Mouse (Mus musculus) bone marrow macrophage, adult 2 months (primary cell): ENCODE results near the gene S100pbp. TPM values are rescaled to one million over a fixed set of nuclear protein-coding genes. Genes with fewer than 3 reads are reported as not detected.
A peak's percentile ranks its signal among the peaks of the same experiment; 100 is the strongest.

Experiments
- H3K27ac ChIP-seq: 2 replicates; pipeline ENCODE4 v1.5.1; 2012; ENCODE audit warnings: low read depth, low read length; ENCODE audit not compliant: insufficient read depth
- H3K4me1 ChIP-seq: 2 replicates; pipeline ENCODE4 v1.6.1; 2012; ENCODE audit warnings: low read length; ENCODE audit not compliant: control insufficient read depth, insufficient read depth
- H3K4me3 ChIP-seq: 2 replicates; pipeline ENCODE4 v1.5.1; 2012; ENCODE audit warnings: mild to moderate bottlenecking, low read length, moderate library complexity; ENCODE audit not compliant: insufficient read depth
- CTCF ChIP-seq: IDR thresholded peaks from 2 replicates; pipeline ENCODE4 v1.5.1; 2012; ENCODE audit warnings: low read depth, mild to moderate bottlenecking, low read length, moderate library complexity
- POLR2A ChIP-seq: IDR thresholded peaks from 2 replicates; pipeline ENCODE4 v1.6.1; 2012; ENCODE audit warnings: mild to moderate bottlenecking, low read depth, low read length, borderline replicate concordance
- polyA plus RNA-seq: library from polyadenylated mRNA; stranded (reverse); fragments of >200 nt; gene quantifications from 2 replicates; pipeline ENCODE4 v1.2.4, GENCODE M21; 2012; ENCODE audit not compliant: missing spikeins, insufficient read depth, insufficient read length

S100pbp gene
- polyA plus RNA-seq, 1 experiment, result 25.9 TPM

GRCm38 (mm10) chr4:129194280-129194679, 4.8 kb upstream of the S100pbp start:
- no peak for TF ChIP-seq CTCF
- TF ChIP-seq POLR2A, result no peak
- Histone ChIP-seq H3K4me1 (peaks cover 9% of the 10 kb centered on the region), H3K4me3 (no peak overlapping the region), H3K27ac (no peak overlapping the region)

- Histone ChIP-seq H3K27ac (no peak overlapping the region), H3K4me1 (peaks cover 14% of the 10 kb centered on the region), H3K4me3 (0 out of 2 replicates have a peak overlapping the region, but pooled peaks have one; percentile 94)
- TF ChIP-seq CTCF (no peak), POLR2A (no peak)
Observed at GRCm38 (mm10) chr4:129191691-129192090, 2.2 kb upstream of the S100pbp start.

GRCm38 (mm10) chr4:129190538-129190937, 1.0 kb upstream of the S100pbp start:
- H3K4me1 ChIP-seq, result peaks cover 14% of the 10 kb centered on the region
- TF ChIP-seq POLR2A, result no peak
- TF ChIP-seq CTCF, result no peak
- peak overlapping the region; percentile 94 for H3K4me3 ChIP-seq
- peak overlapping the region; percentile 73 for H3K27ac ChIP-seq

GRCm38 (mm10) chr4:129188803-129189541, 555 bp downstream of the S100pbp start:
- Histone ChIP-seq H3K4me3 (peak overlapping the region; percentile 81), H3K27ac (peak overlapping the region; percentile 47), H3K4me1 (peaks cover 19% of the 10 kb centered on the region)
- TF ChIP-seq POLR2A (no peak), CTCF (no peak)

- Histone ChIP-seq H3K27ac (no peak overlapping the region), H3K4me1 (peaks cover 21% of the 10 kb centered on the region), H3K4me3 (peak overlapping the region; percentile 81; the same call in 1 of the 2 replicates)
- TF ChIP-seq POLR2A (no peak), CTCF (no peak)
Observed at GRCm38 (mm10) chr4:129188041-129188659, 1.4 kb downstream of the S100pbp start.

GRCm38 (mm10) chr4:129179560-129179959, 10.0 kb downstream of the S100pbp start:
- no peak overlapping the region for H3K4me3 ChIP-seq
- H3K4me1 ChIP-seq, result peaks cover 6% of the 10 kb centered on the region
- H3K27ac ChIP-seq, result no peak overlapping the region
- no peak for TF ChIP-seq CTCF
- TF ChIP-seq POLR2A, result no peak

- H3K27ac ChIP-seq, result no peak overlapping the region
- no peak overlapping the region for H3K4me3 ChIP-seq
- TF ChIP-seq POLR2A, result no peak
- no peaks in the 10 kb centered on the region for H3K4me1 ChIP-seq
Observed at GRCm38 (mm10) chr4:129172529-129172928, 17.0 kb downstream of the S100pbp start.

GRCm38 (mm10) chr4:129161581-129162255, 27.8 kb downstream of the S100pbp start:
- Histone ChIP-seq H3K4me1 (no peaks in the 10 kb centered on the region), H3K27ac (no peak overlapping the region), H3K4me3 (no peak overlapping the region)
- TF ChIP-seq POLR2A, result no peak
- no peak for TF ChIP-seq CTCF

GRCm38 (mm10) chr4:129161076-129161475, 28.5 kb downstream of the S100pbp start:
- TF ChIP-seq POLR2A, result no peak
- no peak for TF ChIP-seq CTCF
- Histone ChIP-seq H3K27ac (no peak overlapping the region), H3K4me1 (no peaks in the 10 kb centered on the region), H3K4me3 (no peak overlapping the region)

GRCm38 (mm10) chr4:129158549-129158948, 31.0 kb downstream of the S100pbp start:
- H3K4me1 ChIP-seq, result no peaks in the 10 kb centered on the region
- no peak for TF ChIP-seq CTCF
- TF ChIP-seq POLR2A, result no peak
- H3K4me3 ChIP-seq, result no peak overlapping the region
- no peak overlapping the region for H3K27ac ChIP-seq
